Mouse (Mus musculus): ENCODE data around the gene Ptov1. TPM values are rescaled to one million over a fixed set of nuclear protein-coding genes. Genes with fewer than 3 reads are reported as not detected.
A peak's percentile ranks its signal among the peaks of the same experiment; 100 is the strongest.

The Ptov1 gene
- polyA plus RNA-seq, 1 experiment from 2014 or later, result 442 TPM

DNA sequence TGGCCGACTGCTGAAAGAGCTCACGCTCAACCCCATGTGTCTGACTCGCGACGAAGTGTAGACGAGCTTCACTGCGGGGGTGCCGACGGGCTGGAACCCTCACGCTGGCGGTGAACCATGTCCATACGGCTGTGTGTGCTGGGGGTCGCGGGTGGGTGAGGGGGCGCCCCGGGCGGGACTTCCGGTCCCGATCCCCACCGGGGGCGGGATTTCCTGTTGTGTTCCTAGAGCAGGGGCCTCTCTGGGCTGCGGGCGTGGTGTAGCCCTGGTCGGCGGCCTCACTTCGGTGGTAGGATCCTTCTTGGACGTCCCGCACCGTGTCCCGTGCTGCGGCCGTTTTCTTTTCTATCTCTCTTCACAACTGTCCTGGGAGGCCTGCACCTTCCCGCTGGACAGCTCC, 19.4 kb downstream of the Ptov1 start:
- Histone ChIP-seq H3K4me3 (replicated peaks) (peak overlapping the region; percentile 81), H3K9ac (peak overlapping the region; percentile 80), H3K9me3 (replicated peaks) (no peaks in the 10 kb centered on the region), H3K4me1 (peaks cover 51% of the 10 kb centered on the region), H3K27me3 (no peaks in the 10 kb centered on the region), H3K36me3 (peaks cover 25% of the 10 kb centered on the region), H3K4me2 (replicated peaks) (peak overlapping the region; percentile 85), H3K27ac (replicated peaks) (peak overlapping the region; percentile 100)
- peak; percentile 22 for ATAC-seq (ENCODE audit: insufficient number of reproducible peaks, low FRiP score, low TSS enrichment, low read depth)
- WGBS, result under 1% methylated on average over 33 of the region's 33 CpGs

DNA sequence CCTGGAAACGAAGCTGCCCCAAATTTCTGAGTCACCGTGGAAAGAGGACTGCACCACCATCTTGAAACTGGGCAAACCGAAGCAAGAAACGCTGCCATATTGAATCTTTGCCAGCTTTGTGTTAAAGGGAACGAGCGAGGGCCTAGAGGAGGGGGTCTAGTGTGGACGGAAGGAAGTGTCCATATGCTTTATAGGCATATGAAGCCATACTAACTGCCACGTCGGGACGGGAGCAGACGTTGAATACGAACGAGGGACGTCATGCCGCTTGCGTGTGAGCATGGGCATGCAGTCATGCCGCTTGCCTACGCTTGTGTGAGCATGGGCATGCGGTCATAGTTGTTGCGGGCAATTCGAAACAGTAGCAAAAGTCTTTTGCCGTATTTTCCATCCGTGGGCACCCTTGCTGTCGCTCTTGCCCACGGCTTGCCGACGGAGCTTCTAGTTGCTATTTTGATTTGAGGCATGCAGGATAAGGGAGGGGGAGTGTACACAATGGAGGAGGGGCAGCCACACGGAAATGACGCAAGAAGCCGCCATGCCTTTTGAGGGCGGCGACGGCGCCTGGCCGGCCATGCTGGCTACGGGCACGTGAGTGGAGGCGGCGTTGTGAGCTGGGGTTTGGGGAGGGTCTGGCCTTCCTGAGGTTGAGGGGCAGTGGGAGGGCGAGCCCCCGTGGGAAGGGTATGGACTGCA, 20.0 kb downstream of the Ptov1 start:
- H3K9me3 ChIP-seq (replicated peaks), result no peaks in the 10 kb centered on the region
- H3K9ac ChIP-seq, result peak overlapping the region; percentile 80
- peak overlapping the region; percentile 81 for H3K4me3 ChIP-seq (replicated peaks)
- peak; percentile 77 for ATAC-seq (ENCODE audit: insufficient number of reproducible peaks, low FRiP score, low TSS enrichment, low read depth)
- peaks cover 46% of the 10 kb centered on the region for H3K4me1 ChIP-seq
- peak overlapping the region; percentile 85 for H3K4me2 ChIP-seq (replicated peaks)
- under 1% methylated on average over 41 of the region's 41 CpGs for WGBS
- peaks cover 31% of the 10 kb centered on the region for H3K36me3 ChIP-seq
- peak overlapping the region; percentile 100 for H3K27ac ChIP-seq (replicated peaks)
- H3K27me3 ChIP-seq, result no peaks in the 10 kb centered on the region

DNA sequence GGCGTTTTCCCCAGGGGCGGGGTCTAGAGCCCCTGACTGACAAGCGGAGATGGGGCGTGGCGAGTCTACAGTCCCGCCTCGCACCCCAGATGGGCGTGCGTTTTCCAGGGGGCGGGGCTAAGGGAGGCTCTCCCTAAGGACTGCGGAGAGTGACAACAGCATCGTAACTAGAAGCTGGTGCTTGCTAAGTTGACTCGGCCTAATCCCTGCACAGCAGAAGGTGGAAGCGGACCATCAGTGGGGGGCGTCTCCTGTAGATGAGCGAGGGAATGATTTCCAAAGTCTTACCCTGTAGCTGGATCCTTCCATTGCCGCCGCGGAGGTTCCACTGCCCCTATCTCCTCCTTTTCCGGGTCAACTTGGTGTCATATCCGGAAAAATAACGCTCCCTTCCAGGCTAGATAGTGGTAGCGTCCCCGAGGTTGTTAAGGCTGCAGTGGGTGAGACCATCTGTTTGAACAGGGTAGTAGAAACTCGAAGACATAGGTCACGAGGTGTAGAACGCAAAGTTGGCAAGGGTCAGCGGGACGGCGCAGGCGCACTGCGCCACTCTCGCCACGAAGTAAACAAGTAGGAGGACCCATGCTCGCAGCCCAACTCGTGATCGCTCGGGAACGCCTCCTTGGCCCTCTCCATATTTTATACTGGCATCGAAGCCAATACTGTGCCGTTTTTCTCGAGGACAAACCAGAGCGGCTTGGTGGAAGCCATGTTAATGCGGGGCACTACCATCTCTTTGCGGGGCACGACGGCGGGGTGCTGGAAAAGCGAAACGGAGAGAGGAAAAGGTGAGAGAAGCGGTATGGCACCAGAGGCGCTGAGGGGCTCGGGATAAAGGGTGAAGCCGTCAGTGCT, 20.8 kb downstream of the Ptov1 start, which contains the start of the genes Akt1s1 and Tbc1d17:
Gene Akt1s1 (plus strand): TSS at position 431 of the 855 bp plus-strand sequence.
Gene Tbc1d17 (minus strand): TSS at position 519 of the 855 bp plus-strand sequence.
- H3K9ac ChIP-seq, result peak within 1 kb of the TSS; percentile 80
- peak within 1 kb of the TSS; percentile 81 for H3K4me3 ChIP-seq (replicated peaks)
- WGBS, result under 1% methylated on average over 54 of the region's 54 CpGs
- peaks cover 39% of the 10 kb centered on the region for H3K36me3 ChIP-seq
- peaks cover 38% of the 10 kb centered on the region for H3K4me1 ChIP-seq
- peak within 1 kb of the TSS; percentile 100 for H3K27ac ChIP-seq (replicated peaks)
- peak; percentile 90 for ATAC-seq (ENCODE audit: insufficient number of reproducible peaks, low FRiP score, low TSS enrichment, low read depth)
- H3K4me2 ChIP-seq (replicated peaks), result peak within 1 kb of the TSS; percentile 85
- H3K9me3 ChIP-seq (replicated peaks), result no peaks in the 10 kb centered on the region
- no peaks in the 10 kb centered on the region for H3K27me3 ChIP-seq

DNA sequence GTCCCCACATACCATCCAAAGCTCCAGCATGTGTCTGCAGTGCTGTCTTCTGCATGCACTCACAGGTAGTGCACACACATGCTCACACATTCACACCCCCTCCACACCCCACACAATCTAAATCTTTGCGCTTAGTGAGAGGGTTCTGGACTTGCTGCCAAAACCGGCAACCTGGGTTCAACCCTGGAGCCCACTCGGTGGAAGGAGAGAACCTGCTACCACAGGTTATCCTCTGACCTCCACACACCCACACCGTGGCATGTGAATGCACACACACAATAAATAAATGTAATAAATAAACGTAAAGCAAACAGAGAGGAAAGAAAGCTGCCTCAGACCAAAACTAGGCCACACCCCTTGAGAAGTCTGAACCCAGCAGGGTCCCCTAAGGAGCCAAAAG, 21.8 kb downstream of the Ptov1 start:
- Histone ChIP-seq H3K36me3 (peaks cover 45% of the 10 kb centered on the region), H3K9me3 (replicated peaks) (no peaks in the 10 kb centered on the region), H3K4me2 (replicated peaks) (peak overlapping the region; percentile 85), H3K27ac (replicated peaks) (peak overlapping the region; percentile 100; the same call in 1 of the 2 replicates), H3K4me1 (peaks cover 28% of the 10 kb centered on the region), H3K27me3 (no peaks in the 10 kb centered on the region), H3K9ac (0 out of 2 replicates have a peak overlapping the region, but pooled peaks have one; percentile 28), H3K4me3 (replicated peaks) (peak overlapping the region; percentile 81)
- 72% methylated on average over 5 of the region's 5 CpGs for WGBS
- no peak for ATAC-seq (ENCODE audit: insufficient number of reproducible peaks, low FRiP score, low TSS enrichment, low read depth)

DNA sequence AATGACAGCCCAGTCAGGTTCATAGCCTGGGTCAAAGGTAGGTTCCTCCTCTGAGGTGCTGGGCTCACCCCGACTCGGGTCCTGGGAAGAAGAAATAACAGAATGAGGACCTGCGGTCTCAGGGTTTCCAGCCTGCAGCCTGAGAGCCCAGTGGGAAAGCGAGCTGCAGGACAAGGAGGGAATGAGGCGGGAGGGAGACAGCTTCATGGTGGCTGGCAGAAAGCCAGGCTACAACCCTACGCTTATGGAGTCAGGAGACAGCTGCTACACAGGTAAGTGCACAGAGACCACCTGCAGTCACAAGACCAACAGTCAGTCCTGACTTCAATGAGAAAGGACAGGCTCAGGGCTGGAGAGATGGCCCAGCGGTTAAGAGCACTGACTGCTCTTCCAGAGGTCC, 22.8 kb downstream of the Ptov1 start:
- Histone ChIP-seq H3K4me1 (peaks cover 22% of the 10 kb centered on the region), H3K27ac (replicated peaks) (no peak overlapping the region), H3K9ac (no peak overlapping the region), H3K4me3 (replicated peaks) (no peak overlapping the region), H3K4me2 (replicated peaks) (no peak overlapping the region), H3K36me3 (peaks cover 52% of the 10 kb centered on the region), H3K27me3 (peaks cover 5% of the 10 kb centered on the region; the same call in 1 of the 2 replicates), H3K9me3 (replicated peaks) (no peaks in the 10 kb centered on the region)
- no peak for ATAC-seq (ENCODE audit: insufficient number of reproducible peaks, low FRiP score, low TSS enrichment, low read depth)
- 91% methylated on average over 7 of the region's 7 CpGs for WGBS

DNA sequence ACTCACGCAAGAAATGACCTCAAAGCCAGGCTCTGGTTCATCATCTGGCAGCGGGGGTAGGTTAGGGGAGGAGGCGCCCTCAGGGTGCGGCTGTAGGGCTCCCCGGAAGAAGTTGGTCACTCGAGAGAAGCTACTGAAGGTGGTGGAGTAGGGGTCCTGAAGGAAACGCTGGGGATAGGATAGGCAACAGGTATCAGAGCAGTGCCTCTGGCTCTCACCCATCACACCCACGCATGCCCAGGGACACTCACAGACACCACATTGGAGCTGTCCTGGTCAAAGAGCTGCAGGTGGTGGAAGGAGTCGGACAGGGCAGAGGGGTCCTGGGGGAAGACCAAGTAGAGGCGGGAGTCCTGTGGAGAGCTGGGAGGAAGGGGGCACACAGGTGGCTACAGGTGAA, 24.6 kb downstream of the Ptov1 start:
- Histone ChIP-seq H3K4me1 (peaks cover 14% of the 10 kb centered on the region), H3K36me3 (peaks cover 68% of the 10 kb centered on the region), H3K27me3 (peaks cover 18% of the 10 kb centered on the region), H3K9ac (no peak overlapping the region), H3K4me2 (replicated peaks) (no peak overlapping the region), H3K27ac (replicated peaks) (no peak overlapping the region), H3K9me3 (replicated peaks) (no peaks in the 10 kb centered on the region), H3K4me3 (replicated peaks) (no peak overlapping the region)
- no peak for ATAC-seq (ENCODE audit: insufficient number of reproducible peaks, low FRiP score, low TSS enrichment, low read depth)
- 89% methylated on average over 10 of the region's 10 CpGs for WGBS

DNA sequence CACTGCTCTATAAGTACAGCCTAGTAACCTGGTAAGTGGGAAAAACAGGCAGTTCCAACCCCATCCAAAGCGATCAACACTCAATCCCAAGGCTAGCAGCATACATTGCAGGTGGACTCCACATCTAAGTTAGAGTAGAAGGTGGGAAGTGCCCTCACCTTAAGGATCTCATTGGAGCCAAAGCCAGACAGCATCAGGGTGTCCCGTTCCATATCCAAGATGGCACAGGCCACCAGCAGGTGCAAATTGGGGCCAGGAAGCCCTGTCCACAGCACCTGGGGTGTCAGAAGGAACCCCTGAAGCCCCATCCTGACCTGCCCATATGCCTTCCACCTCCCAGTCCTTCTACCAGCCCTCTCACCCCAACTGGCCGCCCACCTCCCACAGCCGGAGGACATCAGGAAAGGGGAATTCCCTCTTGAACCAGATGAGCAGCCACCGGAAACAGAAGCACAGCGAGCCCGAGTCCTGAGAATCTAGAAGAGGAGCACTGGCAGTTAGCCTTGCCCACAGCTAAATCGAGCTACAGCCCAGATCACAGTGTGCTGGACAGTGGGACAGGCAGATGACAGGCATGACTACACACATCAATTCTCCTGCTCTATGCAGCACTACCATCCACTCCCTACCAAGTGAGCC, 27.6 kb downstream of the Ptov1 start:
- Histone ChIP-seq H3K4me1 (peaks cover 14% of the 10 kb centered on the region), H3K4me3 (replicated peaks) (no peak overlapping the region), H3K9ac (no peak overlapping the region), H3K36me3 (peaks cover 68% of the 10 kb centered on the region), H3K9me3 (replicated peaks) (no peaks in the 10 kb centered on the region), H3K27ac (replicated peaks) (no peak overlapping the region), H3K27me3 (peaks cover 37% of the 10 kb centered on the region), H3K4me2 (replicated peaks) (no peak overlapping the region)
- 87% methylated on average over 8 of the region's 8 CpGs for WGBS
- no peak for ATAC-seq (ENCODE audit: insufficient number of reproducible peaks, low FRiP score, low TSS enrichment, low read depth)

DNA sequence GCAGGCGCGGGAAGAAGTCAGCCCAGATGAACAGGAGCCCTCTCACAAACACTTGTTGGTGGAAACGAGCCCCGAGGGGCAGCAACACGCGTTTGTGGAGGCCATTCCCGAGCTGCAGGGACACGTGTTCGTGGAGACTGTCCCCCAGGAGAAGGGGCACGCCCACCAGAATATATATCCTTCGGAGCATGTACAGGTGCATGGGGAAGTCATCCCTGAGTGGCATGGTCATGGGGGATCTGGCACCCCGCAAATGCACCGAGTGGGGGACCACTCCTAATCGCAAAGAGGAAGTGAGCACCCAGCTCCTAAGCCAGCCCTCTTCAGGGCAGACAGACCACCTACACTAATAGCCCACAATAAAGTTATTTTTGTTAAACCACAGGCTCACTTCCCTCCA, 29.2 kb downstream of the Ptov1 start:
- Histone ChIP-seq H3K36me3 (peaks cover 52% of the 10 kb centered on the region), H3K27me3 (peaks cover 37% of the 10 kb centered on the region), H3K9me3 (replicated peaks) (no peaks in the 10 kb centered on the region), H3K9ac (no peak overlapping the region), H3K4me3 (replicated peaks) (peak overlapping the region; percentile 34; the same call in 1 of the 2 replicates), H3K4me2 (replicated peaks) (peak overlapping the region; percentile 58; the same call in 1 of the 2 replicates), H3K27ac (replicated peaks) (no peak overlapping the region), H3K4me1 (peaks cover 14% of the 10 kb centered on the region)
- WGBS, result 52% methylated on average over 14 of the region's 14 CpGs
- no peak for ATAC-seq (ENCODE audit: insufficient number of reproducible peaks, low FRiP score, low TSS enrichment, low read depth)

DNA sequence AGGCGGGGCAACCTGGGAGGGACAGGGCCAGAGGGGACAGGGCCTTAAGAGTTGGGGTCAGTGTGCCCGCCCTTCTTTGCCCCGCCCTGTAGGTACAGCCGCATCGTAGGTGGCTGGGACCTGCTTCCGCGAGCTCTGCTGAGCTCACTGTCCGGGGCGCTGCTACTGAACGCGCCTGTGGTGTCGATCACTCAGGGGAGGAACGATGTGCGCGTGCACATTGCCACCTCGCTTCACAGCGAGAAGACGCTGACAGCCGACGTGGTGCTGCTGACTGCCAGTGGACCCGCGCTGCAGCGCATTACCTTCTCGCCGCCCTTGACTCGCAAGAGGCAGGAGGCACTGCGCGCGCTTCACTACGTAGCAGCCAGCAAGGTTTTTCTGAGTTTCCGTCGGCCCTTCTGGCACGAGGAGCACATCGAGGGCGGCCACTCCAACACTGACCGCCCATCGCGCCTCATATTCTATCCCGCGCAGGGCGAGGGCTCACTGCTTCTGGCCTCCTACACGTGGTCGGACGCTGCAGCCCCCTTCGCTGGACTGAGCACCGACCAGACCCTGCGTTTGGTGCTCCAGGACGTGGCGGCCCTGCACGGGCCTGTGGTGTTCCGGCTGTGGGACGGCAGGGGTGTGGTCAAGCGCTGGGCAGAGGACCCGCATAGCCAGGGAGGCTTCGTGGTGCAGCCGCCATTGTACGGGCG, 29.9 kb downstream of the Ptov1 start:
- Histone ChIP-seq H3K4me3 (replicated peaks) (peak overlapping the region; percentile 34), H3K36me3 (peaks cover 44% of the 10 kb centered on the region), H3K9me3 (replicated peaks) (no peaks in the 10 kb centered on the region), H3K4me2 (replicated peaks) (peak overlapping the region; percentile 58), H3K27ac (replicated peaks) (no peak overlapping the region), H3K9ac (0 out of 2 replicates have a peak overlapping the region, but pooled peaks have one; percentile 6), H3K4me1 (peaks cover 14% of the 10 kb centered on the region), H3K27me3 (peaks cover 37% of the 10 kb centered on the region)
- peak; percentile 48 for ATAC-seq (ENCODE audit: insufficient number of reproducible peaks, low FRiP score, low TSS enrichment, low read depth)
- 2% methylated on average over 58 of the region's 58 CpGs for WGBS

DNA sequence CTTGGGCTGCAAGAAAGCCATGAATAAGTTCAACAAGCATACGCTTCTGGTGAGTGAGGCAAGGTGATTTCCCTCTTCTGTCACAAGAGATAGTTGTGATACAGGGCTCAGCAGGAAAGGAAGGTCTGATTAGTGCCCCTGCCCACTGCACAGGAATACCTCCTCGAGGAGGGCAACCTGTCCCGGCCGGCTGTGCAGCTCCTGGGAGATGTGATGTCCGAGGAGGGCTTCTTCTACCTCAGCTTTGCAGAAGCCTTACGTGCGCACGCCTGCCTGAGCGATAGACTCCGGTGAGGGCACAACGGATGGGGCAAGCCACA, 30.5 kb downstream of the Ptov1 start:
- Histone ChIP-seq H3K4me3 (replicated peaks) (peak overlapping the region; percentile 34), H3K4me1 (peaks cover 15% of the 10 kb centered on the region), H3K9me3 (replicated peaks) (no peaks in the 10 kb centered on the region), H3K27ac (replicated peaks) (no peak overlapping the region), H3K4me2 (replicated peaks) (peak overlapping the region; percentile 58), H3K36me3 (peaks cover 39% of the 10 kb centered on the region), H3K9ac (0 out of 2 replicates have a peak overlapping the region, but pooled peaks have one; percentile 4), H3K27me3 (peaks cover 37% of the 10 kb centered on the region)
- WGBS, result 25% methylated on average over 11 of the region's 11 CpGs
- no peak for ATAC-seq (ENCODE audit: insufficient number of reproducible peaks, low FRiP score, low TSS enrichment, low read depth)
